Mouse (Mus musculus) left cerebral cortex, postnatal 25 days (tissue): Measurements from ENCODE around the gene Adgrf3. TPM values are rescaled to one million over a fixed set of nuclear protein-coding genes. Genes with fewer than 3 reads are reported as not detected.
A peak's percentile ranks its signal among the peaks of the same experiment; 100 is the strongest.

Experiments
- DNase-seq, 2 experiments: peaks; one replicate each; pipeline ENCODE4 v3.0.0; 2022; ENCODE audit warnings: low spot score in 2 of 2, mixed read lengths in 1 of 2
- intact Hi-C: fragments of 180-260 bp; cut with DNase I; formaldehyde crosslinking; loops from one replicate; pipeline ENCODE4 v1.15.1; 2025
- microRNA-seq, 2 experiments: library from miRNA; unstranded; fragments of <30 nt; microRNA quantifications; one replicate each; pipeline ENCODE4 v1.2.0; 2022
- total RNA-seq, 2 experiments: library from RNA; stranded (reverse); gene quantifications; 2 replicates each; pipeline ENCODE4 v1.2.3; 2021

Adgrf3 gene
- total RNA-seq, 2 experiments from 2014 or later: not detected

GRCm38 (mm10) chr5:30154474-30155394, 50.8 kb downstream of the Adgrf3 start, which contains the start of the genes Hadha and Hadhb:
TSS of gene Hadha (minus strand) at chr5:30155162.
TSS of gene Hadhb (plus strand) at chr5:30155248.
- intact Hi-C loops: no loop called here
- DNase-seq: peak; percentile 94 to 95

GRCm38 (mm10) chr5:30154013-30154412, 51.5 kb downstream of the Adgrf3 start:
- intact Hi-C loops: no loop called here
- DNase-seq: no peak

- intact Hi-C loops: no loop called here
- no peak for DNase-seq
Observed at GRCm38 (mm10) chr5:30153222-30153621, 52.3 kb downstream of the Adgrf3 start.

GRCm38 (mm10) chr5:30152413-30152812, 53.1 kb downstream of the Adgrf3 start:
- no peak for DNase-seq
- intact Hi-C loops: no loop called here

- no peak for DNase-seq
- intact Hi-C loops: no loop called here
Observed at GRCm38 (mm10) chr5:30152007-30152406, 53.5 kb downstream of the Adgrf3 start.

GRCm38 (mm10) chr5:30148133-30148920, 57.2 kb downstream of the Adgrf3 start:
- DNase-seq: no peak

GRCm38 (mm10) chr5:30146526-30146925, 59.0 kb downstream of the Adgrf3 start:
- intact Hi-C loops: no loop called here
- DNase-seq: no peak

More at GRCm38 (mm10) chr5:30148133-30148920, 57.2 kb downstream of the Adgrf3 start:
- intact Hi-C loops: no loop called here

Small RNAs within 50 kb of the gene (microRNA-seq; reads per million reads assigned to microRNA genes)
- gene Mir1960: 0 to 0.74 reads per million in 2 experiments

Other genes starting within 250 kb of the Adgrf3 start
- not detected for gene Il6, start 192.6 kb downstream of the Adgrf3 start, total RNA-seq
- gene Tyms, start 132.1 kb downstream of the Adgrf3 start, total RNA-seq: 1 to 10 TPM; 3.5 to 5.3 TPM
- 10 to 100 TPM; 10.1 to 13.1 TPM for gene Garem2, start 100.6 kb downstream of the Adgrf3 start, total RNA-seq
- gene 3110082J24Rik, start 99.6 kb downstream of the Adgrf3 start, total RNA-seq: 1 to 10 TPM; 2.0 TPM
- gene Hadha, start 50.6 kb downstream of the Adgrf3 start, total RNA-seq: 10 to 100 TPM; 61.0 to 71.5 TPM
- 10 to 100 TPM; 86.9 to 91.2 TPM for gene Hadhb, start 50.5 kb downstream of the Adgrf3 start, total RNA-seq
- gene Selenoi, start 26.9 kb upstream of the Adgrf3 start, total RNA-seq: 10 to 100 TPM; 50.4 to 51.4 TPM
- 10 to 100 TPM; 16.3 to 17.6 TPM for gene Drc1, start 75.7 kb upstream of the Adgrf3 start, total RNA-seq